Mouse (Mus musculus) small intestine, adult 2 months (tissue): Measurements from ENCODE around the gene Bicd2. TPM values are rescaled to one million over a fixed set of nuclear protein-coding genes. Genes with fewer than 3 reads are reported as not detected.

Source experiments
- H3K27ac ChIP-seq: fragments of 200-500 bp; 2 replicates; pipeline ENCODE4 v1.5.1; 2012; ENCODE audit warnings: low read depth, low read length, control low read depth, inconsistent platforms; ENCODE audit not compliant: insufficient read depth
- H3K27me3 ChIP-seq: fragments of 200-500 bp; 2 replicates; pipeline ENCODE4 v1.6.1; 2012; ENCODE audit warnings: mild to moderate bottlenecking, moderate library complexity, low read length, inconsistent platforms; ENCODE audit not compliant: control insufficient read depth, insufficient read depth
- H3K36me3 ChIP-seq: fragments of 200-500 bp; 2 replicates; pipeline ENCODE4 v1.6.1; 2012; ENCODE audit warnings: mild to moderate bottlenecking, low read length, control low read depth, inconsistent platforms; ENCODE audit not compliant: control insufficient read depth, insufficient read depth
- H3K4me1 ChIP-seq: fragments of 200-500 bp; 2 replicates; pipeline ENCODE4 v1.6.1; 2012; ENCODE audit warnings: low read length, inconsistent platforms, mixed read lengths; ENCODE audit not compliant: control insufficient read depth, insufficient read depth, insufficient read length
- H3K4me3 ChIP-seq: fragments of 200-500 bp; 2 replicates; pipeline ENCODE4 v1.5.1; 2012; ENCODE audit warnings: low read depth, mild to moderate bottlenecking, control low read depth, inconsistent platforms, low read length, moderate library complexity
- CTCF ChIP-seq: fragments of 200-500 bp; IDR thresholded peaks from 2 replicates; pipeline ENCODE4 v1.5.1; 2012; ENCODE audit warnings: low read depth, mild to moderate bottlenecking, control low read depth, inconsistent platforms, low read length, moderate library complexity, mixed read lengths; ENCODE audit not compliant: insufficient replicate concordance, insufficient read length; ENCODE audit errors: extremely low read depth
- POLR2A ChIP-seq: fragments of 200-500 bp; IDR thresholded peaks from 2 replicates; pipeline ENCODE4 v1.6.1; 2012; ENCODE audit warnings: low read depth, mild to moderate bottlenecking, control low read depth, inconsistent platforms, low read length, moderate library complexity
- WGBS: fragments of 180-500 bp; shearing (Covaris S2); methylation state at CpG from one replicate; pipeline ENCODE4 v1.1.7; 2018; 5-methylcytosine and 5-hydroxymethylcytosine counted together
- polyA plus RNA-seq: library from polyadenylated mRNA; depleted of rRNA; stranded (reverse); fragments of >200 nt; gene quantifications from 2 replicates; pipeline ENCODE4 v1.2.3, GENCODE M21; 2012

The Bicd2 gene
- polyA plus RNA-seq, 1 experiment, result 7.9 TPM

GRCm38 (mm10) chr13:49322739-49323138 lies 18.6 kb upstream of the Bicd2 start:
- 91% methylated on average over 5 of the region's 5 CpGs for WGBS

DNA sequence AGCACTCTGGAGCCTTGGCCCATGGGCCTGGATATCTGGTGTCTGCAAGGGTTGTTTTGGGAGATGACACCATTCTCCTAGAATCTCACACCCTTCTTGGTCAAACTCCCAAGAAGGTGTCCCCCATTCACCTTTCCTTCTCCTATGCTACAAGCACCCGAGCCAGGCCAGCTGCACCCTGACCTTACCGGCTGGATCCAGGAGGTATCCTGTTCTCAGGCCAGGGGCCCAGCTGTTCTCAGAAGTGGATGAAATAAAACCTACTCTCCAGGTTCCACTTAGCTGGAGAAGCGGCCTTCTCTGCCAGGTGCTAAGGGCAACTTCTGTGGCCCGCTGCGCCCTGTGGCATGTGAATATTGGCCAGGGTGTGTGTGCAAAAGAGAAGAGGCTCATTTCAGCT lies 16.5 kb upstream of the Bicd2 start:
- TF ChIP-seq CTCF (no peak), POLR2A (no peak)
- no peak overlapping the region for H3K27ac ChIP-seq
- H3K4me1 ChIP-seq, result no peaks in the 10 kb centered on the region
- no peaks in the 10 kb centered on the region for H3K36me3 ChIP-seq
- no peaks in the 10 kb centered on the region for H3K27me3 ChIP-seq
- 91% methylated on average over 5 of the region's 5 CpGs for WGBS
- no peak overlapping the region for H3K4me3 ChIP-seq

More at GRCm38 (mm10) chr13:49322739-49323138, 18.6 kb upstream of the Bicd2 start:
- Histone ChIP-seq H3K27ac (no peak overlapping the region), H3K4me3 (no peak overlapping the region), H3K4me1 (no peaks in the 10 kb centered on the region), H3K36me3 (no peaks in the 10 kb centered on the region), H3K27me3 (no peaks in the 10 kb centered on the region)
- TF ChIP-seq POLR2A, result no peak
- TF ChIP-seq CTCF, result no peak

DNA sequence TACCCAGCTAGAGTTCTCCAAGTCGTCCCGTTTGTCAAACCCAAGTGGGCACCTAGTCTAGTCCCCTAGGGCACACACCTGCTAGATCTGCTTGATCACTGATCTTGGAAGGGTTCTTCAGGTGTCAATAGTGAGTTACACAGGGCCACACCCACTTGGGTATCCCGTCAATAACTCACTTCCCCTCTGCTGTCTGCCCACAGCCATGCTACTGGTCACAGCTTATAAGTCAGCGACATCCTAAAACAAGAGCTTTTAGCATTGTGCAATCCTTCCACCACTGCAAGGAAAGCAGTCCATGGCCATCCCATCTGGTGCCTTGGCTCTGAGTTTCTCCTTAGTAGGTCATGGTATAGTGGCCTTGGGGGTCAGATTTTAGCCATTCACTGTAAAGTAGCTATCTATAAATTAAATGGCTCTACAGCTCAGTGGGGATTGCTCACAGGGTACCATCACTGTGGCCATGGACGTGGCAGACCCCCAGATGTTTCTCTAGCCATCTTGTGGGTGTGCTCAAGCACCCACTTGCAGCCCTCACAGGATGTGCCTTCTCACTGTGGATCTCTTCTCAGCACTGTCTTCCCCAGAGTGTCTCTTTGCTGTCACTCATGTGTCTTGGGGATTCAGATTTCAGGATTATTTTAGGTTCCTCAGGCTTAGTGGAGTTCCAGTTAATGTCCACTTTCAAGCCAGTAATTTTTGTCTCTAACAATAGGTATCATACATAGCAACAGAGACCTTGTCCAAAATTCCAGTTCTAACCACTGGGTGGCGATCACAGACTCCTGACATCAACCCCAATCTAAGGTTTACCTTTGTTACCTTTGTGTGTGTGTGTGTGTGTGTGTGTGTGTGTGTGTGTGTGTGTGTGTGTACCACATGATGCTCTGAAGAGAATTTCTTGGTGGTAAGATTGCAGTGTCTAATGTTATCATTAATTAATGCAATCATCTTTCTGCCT lies 14.9 kb upstream of the Bicd2 start:
- no peak for TF ChIP-seq CTCF
- TF ChIP-seq POLR2A, result no peak
- WGBS, result 55% methylated on average over 6 of the region's 6 CpGs

DNA sequence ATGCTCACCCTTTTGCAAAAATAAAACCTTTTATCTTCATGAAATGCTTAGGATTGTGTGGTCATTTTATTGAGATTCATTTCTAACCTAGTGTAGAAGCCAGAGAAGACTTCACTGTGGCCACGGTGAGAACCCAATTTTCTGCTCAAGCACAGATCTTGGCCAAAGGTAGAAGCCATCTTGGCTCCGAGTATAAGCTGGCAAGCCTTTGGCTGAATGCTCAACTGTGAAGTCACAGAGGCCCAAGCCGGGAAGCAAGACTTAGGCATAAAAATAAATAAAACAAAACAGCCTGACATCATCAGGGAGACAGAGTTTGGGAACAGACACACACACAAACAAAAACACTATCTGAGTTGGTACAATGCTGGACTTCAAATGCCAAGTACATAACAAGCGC lies 13.3 kb upstream of the Bicd2 start:
- Histone ChIP-seq H3K27ac (no peak overlapping the region), H3K27me3 (no peaks in the 10 kb centered on the region), H3K36me3 (no peaks in the 10 kb centered on the region), H3K4me3 (no peak overlapping the region), H3K4me1 (no peaks in the 10 kb centered on the region)
- WGBS, result 74% methylated on average over 4 of the region's 4 CpGs
- TF ChIP-seq POLR2A (no peak), CTCF (no peak)

More for the DNA sequence above, 14.9 kb upstream of the Bicd2 start:
- no peak overlapping the region for H3K4me3 ChIP-seq
- H3K27ac ChIP-seq, result no peak overlapping the region
- no peaks in the 10 kb centered on the region for H3K27me3 ChIP-seq
- no peaks in the 10 kb centered on the region for H3K4me1 ChIP-seq
- no peaks in the 10 kb centered on the region for H3K36me3 ChIP-seq

- Histone ChIP-seq H3K36me3 (no peaks in the 10 kb centered on the region), H3K27ac (no peak overlapping the region), H3K4me1 (no peaks in the 10 kb centered on the region), H3K4me3 (no peak overlapping the region), H3K27me3 (no peaks in the 10 kb centered on the region)
- WGBS, result 78% methylated on average over 2 of the region's 2 CpGs
- TF ChIP-seq CTCF, result no peak
- no peak for TF ChIP-seq POLR2A
These were observed 8.1 kb upstream of the Bicd2 start for GRCm38 (mm10) chr13:49333250-49333649.

- Histone ChIP-seq H3K27me3 (no peaks in the 10 kb centered on the region), H3K4me3 (no peak overlapping the region), H3K36me3 (no peaks in the 10 kb centered on the region), H3K4me1 (no peaks in the 10 kb centered on the region), H3K27ac (no peak overlapping the region)
- no peak for TF ChIP-seq CTCF
- no peak for TF ChIP-seq POLR2A
- 68% methylated on average over 12 of the region's 12 CpGs for WGBS
These were observed 6.1 kb upstream of the Bicd2 start for GRCm38 (mm10) chr13:49335077-49335982.

DNA sequence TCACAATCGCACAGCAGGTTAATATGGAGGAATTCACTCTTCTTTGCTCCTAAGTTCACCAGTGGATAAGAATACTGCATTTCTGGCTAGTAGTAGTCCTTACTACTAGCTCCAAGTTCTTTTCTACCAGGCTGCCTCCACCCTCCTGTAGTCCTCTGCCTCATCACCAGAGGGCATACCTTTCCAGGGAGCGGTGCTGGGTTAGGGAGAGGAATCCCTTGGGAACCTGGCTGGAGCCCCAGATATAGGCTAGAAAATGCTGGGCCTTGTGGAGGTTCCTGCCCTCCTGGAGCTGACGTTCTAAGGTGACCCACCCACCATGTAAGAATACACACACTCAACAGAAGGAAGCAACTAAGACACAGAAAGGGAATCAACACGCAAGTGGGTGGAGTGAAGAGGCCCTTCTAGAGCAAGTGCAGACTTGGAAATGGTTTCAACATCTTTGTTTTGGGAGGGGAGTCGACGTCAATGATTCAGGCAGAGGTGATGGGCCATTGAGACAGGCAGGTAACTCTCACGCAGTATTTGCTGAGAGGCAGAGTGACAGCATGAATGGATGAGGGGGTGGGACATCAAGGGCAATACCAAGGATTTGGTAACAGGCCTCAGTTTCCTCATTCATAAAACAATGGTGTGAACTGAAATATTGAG lies 2.4 kb upstream of the Bicd2 start:
- no peak overlapping the region for H3K27ac ChIP-seq
- peaks cover 16% of the 10 kb centered on the region; the same call in 1 of the 2 replicates for H3K4me1 ChIP-seq
- WGBS, result 69% methylated on average over 7 of the region's 7 CpGs
- peak; percentile 61; the same call in 1 of the 2 replicates for TF ChIP-seq CTCF
- no peak for TF ChIP-seq POLR2A
- H3K4me3 ChIP-seq, result no peak overlapping the region
- H3K27me3 ChIP-seq, result no peaks in the 10 kb centered on the region
- no peaks in the 10 kb centered on the region for H3K36me3 ChIP-seq
